Mouse (Mus musculus): ENCODE measurements around the gene Arih2. TPM values are rescaled to one million over a fixed set of nuclear protein-coding genes. Genes with fewer than 3 reads are reported as not detected.
"Not testable (repeated sequence)": the region's sequence is repeated elsewhere in the genome, so short reads cannot be mapped to it uniquely, and the experiment has no call there.

The Arih2 gene
- polyA plus RNA-seq, 1 experiment from 2014 or later, result 50.9 TPM

DNA sequence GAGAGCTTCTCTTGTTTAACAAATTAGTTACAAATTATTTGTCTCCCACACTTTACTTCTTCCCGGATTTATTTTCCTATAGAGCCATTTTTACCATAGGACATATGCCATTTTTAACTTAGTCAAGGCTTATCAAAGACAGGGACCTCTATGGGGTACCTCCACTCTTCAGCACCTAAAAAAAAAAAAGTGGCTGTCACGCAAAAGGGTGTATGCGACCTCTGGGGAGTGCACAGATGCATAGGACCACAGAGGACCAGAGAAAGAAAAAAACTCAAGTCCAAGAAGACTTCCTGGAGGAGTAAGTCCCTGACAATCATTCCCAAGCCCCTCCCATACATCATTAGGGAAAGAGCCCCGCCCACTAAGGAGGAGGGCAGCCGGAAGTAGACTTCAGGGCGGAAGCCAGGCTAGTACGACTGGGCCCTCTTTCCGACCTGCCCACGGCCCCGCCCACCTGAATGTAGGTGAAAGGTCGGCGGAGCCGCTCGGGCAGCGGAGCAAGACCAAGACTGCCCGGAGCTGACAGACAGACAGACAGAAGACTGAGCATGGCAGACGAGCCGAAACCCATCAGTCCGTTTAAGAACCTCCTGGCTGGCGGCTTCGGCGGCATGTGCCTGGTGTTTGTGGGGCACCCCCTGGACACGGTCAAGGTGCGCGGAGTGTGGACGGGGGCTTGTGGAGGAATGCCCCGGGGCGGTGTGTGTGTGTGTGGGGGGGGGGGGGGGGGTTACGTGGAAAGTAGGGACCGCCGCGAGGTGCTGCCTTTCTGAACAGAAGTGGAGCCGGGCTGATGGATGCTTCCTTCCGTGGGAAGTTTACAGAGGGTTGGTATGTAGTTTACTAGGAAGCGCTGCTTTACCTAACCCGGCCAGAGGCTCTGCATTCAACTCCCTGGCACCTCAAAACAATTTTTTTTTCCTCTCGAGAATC is 12.8 kb upstream of the Arih2 start, which contains the start of gene Slc25a20:
TSS of gene Slc25a20 (plus strand) at position 412 of the 936 bp plus-strand sequence.
- DNase-seq (ENCODE audit: low spot score, missing footprints) (peak; percentile 94), ATAC-seq (ENCODE audit: low FRiP score) (peak; percentile 90)
- Histone ChIP-seq H3K36me3 (ENCODE audit: control insufficient read depth, insufficient read depth, low read length) (no peaks in the 10 kb centered on the region), H3K4me2 (peak within 1 kb of the TSS; percentile 71), H3K4me1 (ENCODE audit: control insufficient read depth, insufficient read depth, low read length) (peaks cover 9% of the 10 kb centered on the region), H3K9ac (ENCODE audit: low read length) (peak within 1 kb of the TSS; percentile 68), H3K27me3 (ENCODE audit: control insufficient read depth, insufficient read depth, low read length) (no peaks in the 10 kb centered on the region), H3K27ac (ENCODE audit: low read depth, low read length) (no peak within 1 kb of the TSS), H3K4me3 (ENCODE audit: low read depth, low read length) (peak within 1 kb of the TSS; percentile 72), H3K9me3 (ENCODE audit: control insufficient read depth, low read length) (no peaks in the 10 kb centered on the region)
- 3% methylated on average over 35 of the region's 37 CpGs for WGBS

DNA sequence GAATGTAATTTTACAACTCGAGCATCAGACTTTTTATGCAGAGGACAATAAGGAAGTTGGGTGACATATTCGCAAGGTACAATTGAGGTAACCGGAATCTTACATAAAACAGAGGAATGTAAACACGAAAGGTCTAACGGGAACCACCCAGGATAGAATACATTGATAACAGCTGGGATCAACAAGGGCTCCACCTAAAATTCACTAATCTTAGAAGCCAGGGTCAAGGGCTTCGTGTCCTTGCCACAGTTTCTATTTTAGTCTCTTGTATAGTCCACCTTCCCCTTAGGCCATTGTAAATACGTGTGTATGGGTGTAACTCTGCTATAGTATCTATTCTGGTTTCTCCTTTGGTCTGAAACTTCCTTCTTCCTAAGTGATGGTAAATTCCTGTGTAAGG is 6.7 kb upstream of the Arih2 start:
- not testable (repeated sequence) for H3K9ac ChIP-seq (ENCODE audit: low read length); DNase-seq (ENCODE audit: low spot score, missing footprints)
- WGBS, result 86% methylated on average over 7 of the region's 7 CpGs

DNA sequence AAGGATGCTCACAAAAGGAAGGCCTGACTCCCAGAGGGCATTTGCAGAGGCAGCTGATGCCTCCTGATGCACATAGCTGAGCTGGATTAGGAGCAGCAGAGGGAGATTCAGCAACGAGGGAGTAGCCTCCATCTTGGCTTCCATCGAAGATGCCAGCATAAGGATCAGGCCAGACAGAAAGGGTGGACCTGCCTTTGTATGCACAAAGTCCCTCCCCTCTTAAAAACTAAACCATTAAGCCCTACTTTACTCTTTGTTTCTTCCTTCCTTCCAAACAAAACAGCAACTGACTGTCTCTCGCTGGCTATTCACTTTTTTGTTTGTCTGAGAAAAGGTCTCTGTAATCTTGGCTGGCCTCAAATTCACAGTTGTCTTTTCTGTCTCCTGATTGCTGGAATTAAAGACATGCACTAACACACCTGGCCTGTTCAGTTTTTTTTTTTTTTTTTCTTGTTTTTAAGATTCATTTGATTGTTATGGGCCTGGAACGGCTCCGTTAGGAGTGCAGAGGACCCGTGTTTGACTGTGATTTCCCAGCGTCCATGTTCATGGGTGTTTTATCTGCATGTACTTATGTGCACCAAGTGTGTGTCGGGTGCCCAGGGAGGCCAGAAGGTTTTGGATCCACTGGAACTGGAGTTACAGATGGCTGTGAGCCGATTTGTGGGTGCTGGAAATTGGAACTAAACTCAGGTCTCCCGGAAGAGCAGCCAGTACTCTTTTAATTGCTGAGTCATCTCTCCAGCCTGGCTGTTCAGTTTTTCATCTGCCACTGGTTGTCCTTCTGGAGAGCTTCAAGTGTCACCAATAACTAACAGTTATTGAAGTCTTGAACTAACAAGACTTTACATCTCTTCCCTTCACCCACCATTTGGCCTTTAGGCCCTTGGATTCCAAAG is 5.6 kb upstream of the Arih2 start:
- DNase-seq (ENCODE audit: low spot score, missing footprints) (no peak), ATAC-seq (ENCODE audit: low FRiP score) (no peak)
- no peak overlapping the region for H3K27ac ChIP-seq (ENCODE audit: low read depth, low read length)
- H3K4me2 ChIP-seq, result no peak overlapping the region
- H3K4me3 ChIP-seq (ENCODE audit: low read depth, low read length), result no peak overlapping the region
- no peaks in the 10 kb centered on the region for H3K9me3 ChIP-seq (ENCODE audit: control insufficient read depth, low read length)
- no peak overlapping the region for H3K9ac ChIP-seq (ENCODE audit: low read length)
- peaks cover 4% of the 10 kb centered on the region for H3K4me1 ChIP-seq (ENCODE audit: control insufficient read depth, insufficient read depth, low read length)
- no peaks in the 10 kb centered on the region for H3K27me3 ChIP-seq (ENCODE audit: control insufficient read depth, insufficient read depth, low read length)
- 80% methylated on average over 10 of the region's 10 CpGs for WGBS
- no peaks in the 10 kb centered on the region for H3K36me3 ChIP-seq (ENCODE audit: control insufficient read depth, insufficient read depth, low read length)

More for the DNA sequence above, 6.7 kb upstream of the Arih2 start:
- not testable (repeated sequence) for H3K27me3 ChIP-seq (ENCODE audit: control insufficient read depth, insufficient read depth, low read length); H3K36me3 ChIP-seq (ENCODE audit: control insufficient read depth, insufficient read depth, low read length); H3K9me3 ChIP-seq (ENCODE audit: control insufficient read depth, low read length); ATAC-seq (ENCODE audit: low FRiP score); H3K4me3 ChIP-seq (ENCODE audit: low read depth, low read length); H3K4me1 ChIP-seq (ENCODE audit: control insufficient read depth, insufficient read depth, low read length); H3K4me2 ChIP-seq; H3K27ac ChIP-seq (ENCODE audit: low read depth, low read length)

DNA sequence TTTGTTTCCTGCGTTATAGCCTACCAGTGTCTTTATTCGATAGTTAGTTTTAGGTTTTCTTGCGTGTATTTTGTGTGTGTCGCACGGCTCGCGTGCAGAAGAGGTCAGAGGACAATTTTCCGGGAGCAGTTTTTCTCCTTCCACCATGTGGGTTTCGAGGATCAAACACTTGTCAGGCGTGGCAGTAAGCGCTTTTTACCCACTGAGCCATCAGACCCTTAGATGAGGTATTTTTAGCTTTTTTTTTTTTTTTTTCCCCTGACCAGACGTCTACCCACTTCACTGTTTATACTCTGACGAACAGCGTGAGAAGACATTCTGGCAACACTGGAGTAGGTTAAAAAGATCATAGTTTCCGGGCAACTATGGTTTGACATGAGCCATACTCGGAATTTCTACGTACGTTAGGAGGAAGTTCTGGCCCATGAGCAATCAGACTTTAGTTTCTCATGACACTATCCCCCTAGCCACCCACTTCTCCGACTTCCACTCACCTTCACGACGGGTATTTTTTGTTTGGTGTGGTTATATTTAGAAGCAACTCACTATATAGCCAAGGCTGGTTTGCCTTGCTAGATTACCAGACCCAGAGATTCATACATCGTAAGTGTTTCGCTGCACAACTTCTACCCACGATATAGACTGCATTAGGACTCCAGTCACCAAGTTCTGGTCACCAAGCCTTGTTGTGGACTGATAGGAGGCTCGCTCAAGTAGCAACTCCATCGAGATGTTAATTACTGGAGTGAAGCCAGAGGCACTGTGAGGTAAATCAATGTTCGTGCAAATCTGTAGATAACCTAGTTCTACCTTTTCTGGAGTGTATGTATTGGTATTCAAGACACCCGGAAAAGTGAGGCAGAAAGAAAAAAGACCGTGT is 615 bp upstream of the Arih2 start:
- Histone ChIP-seq H3K27me3 (ENCODE audit: control insufficient read depth, insufficient read depth, low read length) (no peaks in the 10 kb centered on the region), H3K27ac (ENCODE audit: low read depth, low read length) (no peak overlapping the region), H3K4me3 (ENCODE audit: low read depth, low read length) (peak overlapping the region; percentile 94), H3K4me2 (peak overlapping the region; percentile 66), H3K9me3 (ENCODE audit: control insufficient read depth, low read length) (no peaks in the 10 kb centered on the region), H3K9ac (ENCODE audit: low read length) (peak overlapping the region; percentile 85), H3K36me3 (ENCODE audit: control insufficient read depth, insufficient read depth, low read length) (no peaks in the 10 kb centered on the region), H3K4me1 (ENCODE audit: control insufficient read depth, insufficient read depth, low read length) (peaks cover 12% of the 10 kb centered on the region)
- peak; percentile 33 for ATAC-seq (ENCODE audit: low FRiP score)
- DNase-seq (ENCODE audit: low spot score, missing footprints), result no peak
- WGBS, result 37% methylated on average over 29 of the region's 29 CpGs

DNA sequence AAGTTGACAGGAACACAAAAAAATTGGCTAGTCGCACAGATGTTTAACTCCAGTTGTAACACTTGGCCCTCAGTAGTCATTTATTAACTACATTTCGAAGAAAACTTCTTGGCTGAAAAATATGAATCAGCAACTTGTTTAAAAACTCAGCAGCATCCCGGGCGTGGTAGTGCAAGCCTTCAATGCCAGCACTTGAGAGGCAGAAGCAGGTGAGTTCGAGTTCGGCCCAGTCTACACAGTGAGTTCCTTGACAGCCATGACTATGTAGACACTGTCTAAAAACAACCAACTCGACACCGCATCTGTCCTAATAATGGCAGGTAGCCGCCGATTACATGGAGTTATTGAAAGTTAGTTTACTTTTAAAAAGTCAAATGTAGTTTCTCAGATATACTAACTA is 1.0 kb downstream of the Arih2 start:
- Histone ChIP-seq H3K27ac (ENCODE audit: low read depth, low read length) (no peak overlapping the region), H3K4me2 (peak overlapping the region; percentile 92)
- 49% methylated on average over 10 of the region's 10 CpGs for WGBS

DNA sequence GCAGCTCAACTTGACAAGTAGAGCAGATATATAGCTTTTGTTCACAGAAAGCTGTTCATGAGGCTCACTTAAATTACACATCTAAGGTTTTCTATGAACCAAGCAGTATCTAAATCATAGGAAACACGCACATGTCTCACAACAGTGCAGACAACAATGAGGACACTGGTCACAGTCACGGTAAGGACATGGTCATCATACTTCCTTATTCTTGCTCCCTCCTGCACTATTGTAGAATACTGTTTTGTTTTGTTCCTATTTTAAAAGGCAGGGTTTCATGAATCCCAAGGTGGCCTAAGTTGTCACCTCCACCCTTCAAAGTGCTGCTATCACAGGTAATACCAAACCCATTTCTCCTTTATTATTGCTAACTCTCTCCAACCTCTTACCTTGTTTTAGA is 9.4 kb downstream of the Arih2 start:
- ATAC-seq (ENCODE audit: low FRiP score) (no peak), DNase-seq (ENCODE audit: low spot score, missing footprints) (no peak)
- Histone ChIP-seq H3K27ac (ENCODE audit: low read depth, low read length) (no peak overlapping the region), H3K9ac (ENCODE audit: low read length) (no peak overlapping the region), H3K4me3 (ENCODE audit: low read depth, low read length) (no peak overlapping the region), H3K4me2 (no peak overlapping the region), H3K9me3 (ENCODE audit: control insufficient read depth, low read length) (no peaks in the 10 kb centered on the region), H3K4me1 (ENCODE audit: control insufficient read depth, insufficient read depth, low read length) (no peaks in the 10 kb centered on the region), H3K36me3 (ENCODE audit: control insufficient read depth, insufficient read depth, low read length) (peaks cover 3% of the 10 kb centered on the region; the same call in 1 of the 2 replicates), H3K27me3 (ENCODE audit: control insufficient read depth, insufficient read depth, low read length) (no peaks in the 10 kb centered on the region)
- WGBS, result 96% methylated on average over 2 of the region's 2 CpGs

More for the DNA sequence above, 1.0 kb downstream of the Arih2 start:
- Histone ChIP-seq H3K4me3 (ENCODE audit: low read depth, low read length) (peak overlapping the region; percentile 94), H3K9ac (ENCODE audit: low read length) (peak overlapping the region; percentile 85), H3K4me1 (ENCODE audit: control insufficient read depth, insufficient read depth, low read length) (peaks cover 12% of the 10 kb centered on the region), H3K36me3 (ENCODE audit: control insufficient read depth, insufficient read depth, low read length) (no peaks in the 10 kb centered on the region), H3K27me3 (ENCODE audit: control insufficient read depth, insufficient read depth, low read length) (no peaks in the 10 kb centered on the region), H3K9me3 (ENCODE audit: control insufficient read depth, low read length) (no peaks in the 10 kb centered on the region)
- ATAC-seq (ENCODE audit: low FRiP score) (no peak), DNase-seq (ENCODE audit: low spot score, missing footprints) (peak; percentile 81)

DNA sequence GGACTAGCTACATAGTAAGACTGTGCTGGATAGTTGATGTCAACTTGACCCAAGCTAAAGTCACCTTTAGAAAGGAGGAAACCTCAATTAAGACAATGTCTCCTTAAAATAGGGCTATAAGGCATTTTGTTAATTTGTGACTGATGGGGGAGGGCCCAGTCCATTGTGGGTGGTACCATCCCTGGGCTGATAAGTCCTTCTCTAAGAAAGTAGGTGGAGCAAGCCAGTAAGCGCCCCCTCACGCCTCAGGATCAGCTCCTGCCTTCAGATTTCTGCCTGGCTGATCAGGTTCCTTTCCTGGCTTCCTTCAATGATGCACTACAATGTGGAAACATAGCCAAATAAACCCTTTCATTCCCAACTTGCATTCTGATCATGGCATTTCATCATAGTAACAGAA is 13.8 kb downstream of the Arih2 start:
- 69% methylated on average over 2 of the region's 2 CpGs for WGBS
- Histone ChIP-seq H3K27me3 (ENCODE audit: control insufficient read depth, insufficient read depth, low read length) (no peaks in the 10 kb centered on the region), H3K4me3 (ENCODE audit: low read depth, low read length) (no peak overlapping the region), H3K36me3 (ENCODE audit: control insufficient read depth, insufficient read depth, low read length) (no peaks in the 10 kb centered on the region), H3K9ac (ENCODE audit: low read length) (no peak overlapping the region), H3K4me1 (ENCODE audit: control insufficient read depth, insufficient read depth, low read length) (no peaks in the 10 kb centered on the region), H3K4me2 (no peak overlapping the region), H3K27ac (ENCODE audit: low read depth, low read length) (no peak overlapping the region), H3K9me3 (ENCODE audit: control insufficient read depth, low read length) (no peaks in the 10 kb centered on the region)
- DNase-seq (ENCODE audit: low spot score, missing footprints), result no peak
- no peak for ATAC-seq (ENCODE audit: low FRiP score)

DNA sequence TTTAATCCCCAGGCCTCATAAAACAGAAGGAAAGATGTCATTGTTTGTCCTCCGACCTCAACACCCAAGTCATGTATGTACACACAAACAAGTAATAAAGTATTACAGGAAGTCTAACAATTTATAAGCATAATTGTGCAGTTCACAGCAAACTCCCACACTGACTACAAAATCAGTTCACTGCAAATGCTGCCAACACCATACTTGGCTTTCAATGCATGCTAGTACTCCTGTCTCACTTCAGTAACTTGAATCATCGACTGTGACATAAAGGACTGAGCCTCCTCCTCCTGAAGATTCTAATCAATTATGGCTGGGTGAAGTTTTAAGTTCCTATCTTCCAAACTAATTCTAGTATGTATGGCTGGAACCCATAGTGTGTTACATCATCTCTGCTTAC is 15.3 kb downstream of the Arih2 start:
- H3K9me3 ChIP-seq (ENCODE audit: control insufficient read depth, low read length), result no peaks in the 10 kb centered on the region
- H3K36me3 ChIP-seq (ENCODE audit: control insufficient read depth, insufficient read depth, low read length), result no peaks in the 10 kb centered on the region
- 81% methylated on average over 2 of the region's 2 CpGs for WGBS
- no peak overlapping the region for H3K4me3 ChIP-seq (ENCODE audit: low read depth, low read length)
- H3K9ac ChIP-seq (ENCODE audit: low read length), result no peak overlapping the region
- H3K27ac ChIP-seq (ENCODE audit: low read depth, low read length), result no peak overlapping the region
- DNase-seq (ENCODE audit: low spot score, missing footprints), result no peak
- H3K4me1 ChIP-seq (ENCODE audit: control insufficient read depth, insufficient read depth, low read length), result no peaks in the 10 kb centered on the region
- H3K27me3 ChIP-seq (ENCODE audit: control insufficient read depth, insufficient read depth, low read length), result no peaks in the 10 kb centered on the region
- no peak for ATAC-seq (ENCODE audit: low FRiP score)
- no peak overlapping the region for H3K4me2 ChIP-seq

Data from midbrain, embryonic 11.5 days (tissue).